Mouse (Mus musculus): ENCODE measurements around the gene Usp3. TPM values are rescaled to one million over a fixed set of nuclear protein-coding genes. Genes with fewer than 3 reads are reported as not detected.
A peak's percentile ranks its signal among the peaks of the same experiment; 100 is the strongest.

The Usp3 gene
- 10 to 100 TPM; 37.6 to 38.6 TPM for total RNA-seq (2021)

GRCm38 (mm10) chr9:66592708-66593612, at the start of gene Usp3:
Gene Usp3, minus strand, starts transcription at chr9:66593142.
- DNase-seq (ENCODE audit: extremely low spot score in 1 of 2, low spot score in 1 of 2) = peak; percentile 90 to 96

GRCm38 (mm10) chr9:66640491-66640890, 47.5 kb upstream of the Usp3 start:
- DNase-seq (ENCODE audit: extremely low spot score in 1 of 2, low spot score in 1 of 2) = no peak

DNA sequence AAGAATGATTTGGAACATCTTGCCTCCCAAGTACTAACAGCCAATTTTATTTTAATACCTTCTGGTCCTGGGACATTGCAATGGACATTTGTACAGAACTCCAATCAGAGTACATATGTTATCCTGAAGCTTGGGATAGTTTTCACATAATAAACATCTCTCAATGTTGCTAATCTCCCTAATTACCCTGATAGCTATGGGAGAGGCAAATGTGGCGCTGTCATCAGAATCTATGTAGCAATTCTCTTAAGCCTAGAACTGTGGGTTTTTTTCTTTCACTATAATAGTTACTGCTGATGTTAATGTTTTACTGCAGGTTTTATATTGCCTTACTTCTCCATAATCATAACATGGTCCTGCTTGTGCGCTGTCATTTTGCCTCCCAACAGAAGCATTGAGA, 46.7 kb upstream of the Usp3 start:
- no peak for DNase-seq (ENCODE audit: extremely low spot score in 1 of 2, low spot score in 1 of 2)

DNA sequence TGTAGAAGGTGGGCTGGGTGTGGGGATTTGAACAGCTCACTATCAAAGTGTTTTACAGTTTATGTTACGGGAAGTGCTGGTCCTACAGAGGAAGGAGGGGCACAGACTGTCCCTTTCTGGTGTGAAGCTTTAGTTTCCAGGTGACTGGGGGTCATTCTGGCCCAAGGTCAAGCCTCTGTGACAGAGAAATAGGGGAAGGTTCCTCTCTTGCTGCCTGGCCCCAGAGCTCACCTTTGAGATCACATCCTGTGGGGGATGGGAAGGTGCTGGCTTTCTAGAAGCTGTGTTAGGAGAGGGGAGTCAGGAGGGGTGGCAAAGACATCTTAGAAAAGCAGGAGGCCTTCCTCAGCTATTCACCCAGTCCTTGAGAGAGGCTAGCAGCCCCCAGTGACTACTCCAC, 39.5 kb upstream of the Usp3 start:
- DNase-seq (ENCODE audit: extremely low spot score in 1 of 2, low spot score in 1 of 2) = no peak

DNA sequence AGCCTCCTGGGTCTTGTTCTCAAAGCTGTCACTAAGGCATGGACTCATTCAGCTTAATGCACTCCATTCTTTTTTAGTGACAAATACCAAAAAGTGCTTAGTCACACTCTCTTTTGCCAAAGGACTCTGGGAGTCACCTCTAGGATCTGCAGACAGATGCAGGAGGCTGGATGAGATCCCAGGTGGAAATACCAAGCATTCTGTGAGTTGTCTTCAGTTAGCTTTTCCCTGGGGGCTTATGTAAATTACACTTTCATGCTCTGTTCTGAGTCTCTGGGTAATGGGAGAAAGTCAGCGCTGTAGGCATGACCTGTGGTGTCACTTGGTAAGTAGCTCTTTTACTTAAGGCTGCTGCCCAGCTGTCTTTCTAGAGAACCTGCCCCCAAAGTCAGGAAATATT, 38.0 kb upstream of the Usp3 start:
- DNase-seq (ENCODE audit: extremely low spot score in 1 of 2, low spot score in 1 of 2) = no peak

DNA sequence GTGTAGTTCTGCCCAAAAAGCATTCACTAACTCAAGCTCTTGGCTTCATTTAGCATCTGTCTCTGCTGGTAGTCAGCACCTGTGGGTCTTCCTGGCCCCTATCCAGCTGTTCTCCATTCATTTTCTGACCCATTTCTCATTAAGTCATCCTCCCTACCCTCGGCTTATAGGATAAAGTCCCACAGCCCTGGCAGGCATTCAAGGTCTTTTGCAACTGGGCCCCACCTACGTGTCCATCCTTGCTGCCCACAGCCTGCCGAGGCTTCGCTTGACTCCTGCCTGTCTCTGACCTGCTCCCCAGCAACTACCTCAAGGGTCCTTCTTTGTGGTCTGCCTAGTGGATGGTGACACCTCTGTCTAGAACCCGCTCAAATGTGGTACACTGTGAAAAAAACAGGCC, 33.7 kb upstream of the Usp3 start:
- DNase-seq (ENCODE audit: extremely low spot score in 1 of 2, low spot score in 1 of 2) = no peak

DNA sequence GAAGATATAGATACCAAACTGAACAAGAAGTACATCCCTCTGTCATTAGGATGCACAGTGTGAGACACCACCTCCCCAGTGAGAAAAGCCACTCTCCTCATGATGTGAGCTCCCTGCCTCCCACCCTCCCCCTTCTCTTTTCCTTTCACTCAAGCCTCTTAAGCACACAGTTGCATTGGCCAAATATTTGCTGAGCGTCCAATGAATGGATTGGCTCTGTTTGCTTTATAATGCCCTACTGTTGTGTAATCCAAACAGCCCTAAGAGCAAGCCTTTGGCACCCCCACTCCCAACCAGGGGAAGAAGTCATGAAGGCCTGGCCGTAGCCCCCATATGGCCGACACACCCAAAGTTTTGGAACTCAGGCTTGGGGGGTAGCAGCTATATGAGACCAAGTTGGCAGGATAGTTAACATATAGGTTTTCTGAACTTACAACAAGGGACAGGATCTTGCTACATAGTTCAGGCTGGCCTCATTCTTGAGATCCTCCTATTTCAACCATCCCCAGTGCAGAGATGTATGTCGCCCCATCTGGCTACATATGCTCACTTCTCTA, 33.1 kb upstream of the Usp3 start:
- no peak for DNase-seq (ENCODE audit: extremely low spot score in 1 of 2, low spot score in 1 of 2)

DNA sequence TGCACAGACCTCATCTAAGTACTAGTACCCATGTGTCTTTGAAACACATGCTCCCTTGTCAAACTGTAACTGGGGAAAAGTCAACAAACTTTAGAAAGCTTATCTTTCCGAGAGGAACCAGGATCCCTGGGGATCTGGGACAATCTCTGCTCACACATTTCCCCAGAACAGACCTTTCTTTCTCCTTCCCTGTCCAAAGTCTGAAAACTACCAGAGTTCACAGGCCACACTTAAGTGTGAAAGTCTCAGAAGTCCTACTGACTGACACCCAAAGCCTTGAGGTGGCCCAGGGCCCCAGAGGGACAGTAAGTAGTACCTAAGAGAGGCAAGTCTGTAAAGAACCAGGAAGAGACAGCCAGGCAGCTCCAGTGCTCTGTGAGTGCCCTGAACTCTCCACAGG, 31.9 kb upstream of the Usp3 start:
- no peak for DNase-seq (ENCODE audit: extremely low spot score in 1 of 2, low spot score in 1 of 2)

DNA sequence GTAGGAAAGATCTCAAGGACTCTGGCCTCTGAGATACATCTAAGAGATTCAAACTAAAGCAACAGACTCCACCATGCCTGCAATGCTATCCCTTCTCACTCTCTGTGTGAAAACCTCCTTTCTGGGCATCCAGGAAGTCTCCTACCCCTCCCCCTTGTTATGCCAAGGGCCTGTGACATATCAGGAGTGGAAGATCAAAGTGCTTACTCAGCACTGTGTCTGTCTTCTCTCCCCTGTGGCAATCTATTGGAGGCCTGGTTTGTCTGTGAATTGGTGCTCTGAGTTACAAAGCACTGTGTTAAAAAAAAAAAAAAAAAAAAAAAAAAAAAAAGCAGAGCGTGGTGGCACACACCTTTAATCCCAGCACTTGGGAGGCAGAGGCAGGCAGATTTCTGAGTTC, 30.7 kb upstream of the Usp3 start:
- DNase-seq (ENCODE audit: extremely low spot score in 1 of 2, low spot score in 1 of 2) = no peak

DNA sequence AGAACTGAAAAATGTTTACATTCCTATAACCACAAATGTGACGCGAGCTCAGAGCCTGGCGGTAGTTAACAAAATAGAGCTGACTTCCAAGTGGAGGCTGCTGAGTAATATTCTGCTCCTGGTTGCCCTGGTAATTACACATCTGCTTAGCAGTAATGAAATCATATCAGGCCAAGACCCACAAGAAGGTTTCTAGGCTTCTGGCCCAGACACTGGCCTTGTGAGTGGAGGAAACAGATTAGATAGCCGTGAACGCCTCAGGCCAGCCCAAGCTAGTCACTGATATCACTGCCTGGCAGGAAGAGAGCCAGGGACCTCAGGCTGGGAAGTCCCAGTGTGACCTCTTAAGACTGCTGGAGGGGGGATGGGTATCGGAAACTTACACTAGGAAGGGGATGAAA, 27.6 kb upstream of the Usp3 start:
- DNase-seq (ENCODE audit: extremely low spot score in 1 of 2, low spot score in 1 of 2) = no peak

- no peak for DNase-seq (ENCODE audit: extremely low spot score in 1 of 2, low spot score in 1 of 2)
Measured at GRCm38 (mm10) chr9:66620055-66620454, 27.1 kb upstream of the Usp3 start.

DNA sequence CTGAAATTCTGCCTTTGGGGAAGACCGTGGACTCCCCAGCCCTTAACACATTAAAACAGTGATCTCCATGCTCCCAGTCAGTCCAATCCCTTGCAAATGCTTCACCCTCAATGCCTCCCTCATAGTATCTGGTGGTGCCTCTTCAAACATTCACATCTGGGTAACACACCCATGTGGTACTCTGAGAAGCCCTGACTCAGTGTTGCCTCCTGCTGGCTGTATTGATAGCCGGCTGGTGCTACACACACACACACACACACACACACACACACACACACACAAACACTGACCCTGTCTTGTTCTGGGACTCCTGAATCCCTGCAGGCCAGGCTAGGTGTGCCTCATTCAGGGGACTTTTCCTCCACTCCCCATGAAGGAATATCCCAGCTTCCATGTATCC, 24.9 kb upstream of the Usp3 start:
- DNase-seq (ENCODE audit: extremely low spot score in 1 of 2, low spot score in 1 of 2) = no peak

DNA sequence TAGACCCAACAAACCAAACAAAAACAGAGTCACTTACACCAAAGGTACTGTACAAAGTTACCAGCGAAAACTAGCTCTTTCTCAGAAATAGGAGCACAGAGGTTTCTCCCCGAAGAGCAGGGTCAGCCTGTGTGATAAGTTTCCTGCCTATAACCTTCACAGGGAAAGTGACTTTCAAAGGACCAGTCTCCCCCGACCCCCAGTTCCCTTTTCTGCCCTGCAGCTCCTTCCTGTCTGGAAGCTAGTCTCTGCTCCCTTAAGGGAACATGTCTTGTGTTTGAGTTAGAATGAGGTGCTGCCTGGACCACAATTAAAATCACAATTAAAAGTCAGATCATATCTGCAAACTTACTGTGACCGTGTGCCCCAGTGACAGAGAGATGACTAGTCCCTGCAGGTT, 23.9 kb upstream of the Usp3 start:
- no peak for DNase-seq (ENCODE audit: extremely low spot score in 1 of 2, low spot score in 1 of 2)

DNA sequence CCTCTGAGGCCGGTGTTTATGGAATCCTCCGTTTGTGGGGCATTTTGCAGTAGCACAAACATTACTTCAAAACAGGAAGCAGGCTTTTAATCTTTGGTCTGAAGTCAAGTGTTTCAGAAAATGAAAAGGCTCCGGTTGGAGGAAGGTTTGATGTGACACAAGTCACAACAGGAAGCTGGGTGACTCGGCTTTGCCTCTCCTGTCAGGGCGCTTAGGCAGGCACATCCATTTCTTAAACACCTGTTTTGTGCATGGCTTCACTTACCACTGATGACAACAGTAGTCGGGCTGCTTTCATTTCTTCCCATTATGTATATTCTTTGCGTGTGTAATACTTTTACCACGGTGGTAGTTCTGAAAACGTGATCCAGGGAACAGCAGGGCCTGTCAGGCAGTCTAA, 22.2 kb upstream of the Usp3 start:
- DNase-seq (ENCODE audit: extremely low spot score in 1 of 2, low spot score in 1 of 2) = no peak

DNA sequence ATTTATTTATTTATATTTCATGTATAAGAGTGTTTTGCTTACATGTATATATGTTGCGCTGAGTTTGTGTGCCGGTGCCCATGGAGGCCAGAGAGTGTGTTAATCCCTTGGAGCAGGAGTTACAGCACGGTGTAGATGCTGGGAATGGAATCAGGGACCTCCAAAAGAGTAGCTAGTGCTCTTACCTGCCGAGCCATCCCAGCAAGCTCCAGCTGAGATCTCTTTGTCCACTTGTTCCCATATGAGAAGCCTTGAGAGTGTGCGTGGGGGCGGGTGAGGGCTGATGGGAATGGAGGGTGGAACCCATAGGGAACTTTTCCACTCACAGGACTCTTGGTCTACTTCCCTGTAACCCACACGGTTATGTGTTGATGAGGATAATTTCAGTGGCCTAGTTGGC, 21.6 kb upstream of the Usp3 start:
- no peak for DNase-seq (ENCODE audit: extremely low spot score in 1 of 2, low spot score in 1 of 2)

GRCm38 (mm10) chr9:66613667-66614066, 20.7 kb upstream of the Usp3 start:
- no peak for DNase-seq (ENCODE audit: extremely low spot score in 1 of 2, low spot score in 1 of 2)

GRCm38 (mm10) chr9:66611478-66612093, 18.6 kb upstream of the Usp3 start:
- peak; percentile 87 to 95 for DNase-seq (ENCODE audit: extremely low spot score in 1 of 2, low spot score in 1 of 2)

GRCm38 (mm10) chr9:66608817-66609345, 15.9 kb upstream of the Usp3 start:
- no peak for DNase-seq (ENCODE audit: extremely low spot score in 1 of 2, low spot score in 1 of 2)

DNA sequence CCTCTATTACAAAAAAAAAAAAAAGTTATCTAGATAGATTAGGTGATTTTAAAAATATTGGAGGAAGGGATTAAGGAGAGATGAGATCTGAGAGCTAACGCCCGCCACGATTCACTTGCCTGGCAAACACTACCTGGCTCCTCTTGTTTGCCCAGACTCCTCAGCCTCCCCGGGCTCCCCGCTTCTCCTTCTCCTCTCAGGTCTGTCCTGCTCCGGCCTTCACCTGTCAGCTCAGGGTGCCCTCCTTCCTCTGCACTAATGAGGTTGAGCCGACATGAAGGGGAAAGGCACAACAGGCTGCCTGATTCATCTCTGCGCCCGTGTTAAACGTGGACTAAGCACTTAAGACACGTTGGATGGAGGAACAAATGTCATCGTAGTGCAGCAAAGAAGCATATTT, 13.9 kb upstream of the Usp3 start:
- no peak for DNase-seq (ENCODE audit: extremely low spot score in 1 of 2, low spot score in 1 of 2)

- DNase-seq (ENCODE audit: extremely low spot score in 1 of 2, low spot score in 1 of 2) = no peak
Measured at GRCm38 (mm10) chr9:66605876-66606750, 13.2 kb upstream of the Usp3 start.

All from layer of hippocampus, postnatal 25 days (tissue).